ENCODE assay signal across 8 mouse cellular contexts in genomic region chr10:79926491-79927323, GRCm38 (mm10). TPM values are rescaled to one million over a fixed set of nuclear protein-coding genes. Genes with fewer than 3 reads are reported as not detected.
DNase-seq lines count a peak whose midpoint lies in the region; ATAC-seq and TF ChIP-seq lines count a peak whose summit lies in the region.

TSS of gene Arid3a (plus strand) at chr10:79927043.

- TF ChIP-seq CTCF in intestine, postnatal 0 days (IDR thresholded peaks at IDR 0.05; ENCODE audit: low read depth) = 0 out of 2 replicates have a peak, but pooled peaks have one; percentile 0

- ATAC-seq in granulocyte monocyte progenitor cell, adult 5-6 weeks (replicated peaks; ENCODE audit: poor library complexity, severe bottlenecking) = peak; percentile 65
- ATAC-seq in intestine, postnatal 0 days = peak; percentile 79
- peak; percentile 76 for ATAC-seq in midbrain, embryonic 11.5 days (ENCODE audit: low FRiP score)

- WGBS in embryonic facial prominence, embryonic 10.5 days = under 1% methylated on average over 63 of the region's 63 CpGs
- under 1% methylated on average over 63 of the region's 63 CpGs for WGBS in intestine, postnatal 0 days
- under 1% methylated on average over 63 of the region's 63 CpGs for WGBS in midbrain, embryonic 11.5 days

- peak; percentile 92 for DNase-seq in adrenal gland, postnatal 14 days
- DNase-seq in embryonic facial prominence, embryonic 10.5 days (ENCODE audit: low spot score) = peak; percentile 95
- peak; percentile 85 for DNase-seq in left cerebral cortex, postnatal 4 days
- DNase-seq in midbrain, embryonic 11.5 days (ENCODE audit: low spot score, missing footprints) = peak; percentile 100
- peak; percentile 77 for DNase-seq in right cerebral cortex, postnatal 4 days
- DNase-seq in yolk sac, embryonic 10.5 days (ENCODE audit: low spot score) = peak; percentile 96

- peak within 1 kb of the TSS; percentile 90 for H3K4me2 ChIP-seq in intestine, postnatal 0 days (replicated peaks; ENCODE audit: low read depth)
- peak within 1 kb of the TSS; percentile 86 for H3K4me2 ChIP-seq in midbrain, embryonic 11.5 days

- peaks cover 68% of the 10 kb centered on the region for H3K4me1 ChIP-seq in embryonic facial prominence, embryonic 10.5 days
- peaks cover 4% of the 10 kb centered on the region; the same call in 1 of the 2 replicates for H3K4me1 ChIP-seq in intestine, postnatal 0 days (replicated peaks; ENCODE audit: control insufficient read depth, insufficient read depth, low read length)
- peaks cover 21% of the 10 kb centered on the region for H3K4me1 ChIP-seq in midbrain, embryonic 11.5 days (ENCODE audit: control insufficient read depth, insufficient read depth, low read length)

- H3K36me3 ChIP-seq in embryonic facial prominence, embryonic 10.5 days (replicated peaks) = peaks cover 21% of the 10 kb centered on the region
- peaks cover 17% of the 10 kb centered on the region for H3K36me3 ChIP-seq in intestine, postnatal 0 days (ENCODE audit: control insufficient read depth, insufficient read depth)
- no peaks in the 10 kb centered on the region for H3K36me3 ChIP-seq in midbrain, embryonic 11.5 days (ENCODE audit: control insufficient read depth, insufficient read depth, low read length)

- peak within 1 kb of the TSS; percentile 91 for H3K9ac ChIP-seq in intestine, postnatal 0 days (ENCODE audit: low read depth, low read length)
- H3K9ac ChIP-seq in midbrain, embryonic 11.5 days (ENCODE audit: low read length) = peak within 1 kb of the TSS; percentile 82

- H3K27me3 ChIP-seq in embryonic facial prominence, embryonic 10.5 days (replicated peaks; ENCODE audit: low read depth, poor library complexity, severe bottlenecking) = peaks cover 25% of the 10 kb centered on the region
- H3K27me3 ChIP-seq in intestine, postnatal 0 days (replicated peaks; ENCODE audit: control insufficient read depth, insufficient read depth, low read length) = peaks cover 8% of the 10 kb centered on the region
- H3K27me3 ChIP-seq in midbrain, embryonic 11.5 days (ENCODE audit: control insufficient read depth, insufficient read depth, low read length) = peaks cover 19% of the 10 kb centered on the region

- peak within 1 kb of the TSS; percentile 79 for H3K4me3 ChIP-seq in embryonic facial prominence, embryonic 10.5 days
- H3K4me3 ChIP-seq in intestine, postnatal 0 days (ENCODE audit: low read depth, low read length) = peak within 1 kb of the TSS; percentile 98
- peak within 1 kb of the TSS; percentile 89 for H3K4me3 ChIP-seq in midbrain, embryonic 11.5 days (ENCODE audit: low read depth, low read length)

- peak within 1 kb of the TSS; percentile 94 for H3K27ac ChIP-seq in embryonic facial prominence, embryonic 10.5 days (replicated peaks)
- peak within 1 kb of the TSS; percentile 92 for H3K27ac ChIP-seq in intestine, postnatal 0 days (ENCODE audit: low read depth, low read length)
- peak within 1 kb of the TSS; percentile 27 for H3K27ac ChIP-seq in midbrain, embryonic 11.5 days (ENCODE audit: low read depth, low read length)

- 0 out of 2 replicates have a peak, but pooled peaks cover 4% of the 10 kb centered on the region for H3K9me3 ChIP-seq in embryonic facial prominence, embryonic 10.5 days
- no peaks in the 10 kb centered on the region for H3K9me3 ChIP-seq in intestine, postnatal 0 days (ENCODE audit: control insufficient read depth)
- no peaks in the 10 kb centered on the region for H3K9me3 ChIP-seq in midbrain, embryonic 11.5 days (ENCODE audit: control insufficient read depth, low read length)

- intact Hi-C loops in left cerebral cortex, postnatal 4 days (cut with DNase I) = loop anchor here (10.0 kb wide), 1 partner anchor 92 kb away; no protein-coding TSS in a partner anchor

RNA-seq across cellular contexts. Expression of gene Arid3a, which starts in this region (rescaled TPM):
- 5.9 and 6.9 TPM in 2 replicates for total RNA-seq in adrenal gland, postnatal 14 days (2021)
- polyA plus RNA-seq in embryonic facial prominence, embryonic 10.5 days (2016; fragmentation: Nextera tagmentation; extraction: Ambion mirVana) = 15.7 and 18.0 TPM in 2 replicates
- total RNA-seq in granulocyte monocyte progenitor cell, adult 5-6 weeks (2014; fragmentation: Nextera tagmentation) = 21.2 and 22.5 TPM in 2 replicates
- total RNA-seq in granulocyte monocyte progenitor cell, adult 5-6 weeks (2017) = 32.4 and 36.7 TPM in 2 replicates
- 8.7 and 13.2 TPM in 2 replicates for polyA plus RNA-seq in intestine, postnatal 0 days (2015; fragmentation: Nextera tagmentation; extraction: Ambion mirVana)
- 1 to 10 TPM; 6.3 to 9.5 TPM for total RNA-seq in left cerebral cortex, postnatal 4 days (2021)
- polyA plus RNA-seq in midbrain, embryonic 11.5 days (2014; fragmentation: Nextera tagmentation; extraction: Ambion mirVana) = 4.2 and 6.2 TPM in 2 replicates

Comparison
In these comparisons a context has a peak if more than half of its experiments do, and no peak if none do; other contexts are left out.
1. Peak in every context shown above with its lines: DNase-seq, ATAC-seq, H3K4me3 ChIP-seq and H3K27ac ChIP-seq.
2. H3K27ac ChIP-seq: peak in every context shown above with its lines; median percentile 94 in embryonic facial prominence, embryonic 10.5 days; 92 in intestine, postnatal 0 days; 27 in midbrain, embryonic 11.5 days.